Mouse (Mus musculus): ENCODE results near the gene Mon1b.

Gene Mon1b

DNA sequence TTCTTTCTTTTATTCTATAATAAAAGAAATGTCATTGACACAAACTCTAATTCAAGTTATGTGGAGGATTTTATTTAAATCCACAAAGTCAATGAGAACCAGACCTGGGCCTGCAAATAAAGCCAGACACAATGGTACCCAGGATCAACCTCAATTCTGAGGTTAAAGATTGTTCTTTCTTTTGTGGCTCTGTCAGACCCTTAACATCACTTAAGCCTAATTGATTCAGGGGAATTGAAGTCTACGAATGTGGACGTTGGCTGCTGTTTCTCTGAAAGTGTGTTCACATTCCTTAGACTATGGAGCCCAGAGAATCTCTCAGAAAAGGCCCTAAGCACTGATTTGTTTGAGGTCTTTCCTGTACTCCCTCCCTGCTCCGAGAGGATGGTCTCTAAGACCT lies 37.9 kb downstream of the Mon1b start:
- no peak for DNase-seq (ENCODE audit: low spot score)

- DNase-seq (ENCODE audit: low spot score): no peak
These were observed 39.2 kb downstream of the Mon1b start for GRCm38 (mm10) chr8:113674611-113675010.

GRCm38 (mm10) chr8:113675281-113675680 lies 39.9 kb downstream of the Mon1b start:
- DNase-seq (ENCODE audit: low spot score): no peak

- DNase-seq (ENCODE audit: low spot score): no peak
These were observed 41.4 kb downstream of the Mon1b start for GRCm38 (mm10) chr8:113676811-113677210.

- no peak for DNase-seq (ENCODE audit: low spot score)
These were observed 44.0 kb downstream of the Mon1b start for GRCm38 (mm10) chr8:113679361-113679760.

GRCm38 (mm10) chr8:113687889-113688542 lies 52.6 kb downstream of the Mon1b start:
- no peak for DNase-seq (ENCODE audit: low spot score)

- DNase-seq (ENCODE audit: low spot score): no peak
These were observed 53.1 kb downstream of the Mon1b start for GRCm38 (mm10) chr8:113688543-113688915.

DNA sequence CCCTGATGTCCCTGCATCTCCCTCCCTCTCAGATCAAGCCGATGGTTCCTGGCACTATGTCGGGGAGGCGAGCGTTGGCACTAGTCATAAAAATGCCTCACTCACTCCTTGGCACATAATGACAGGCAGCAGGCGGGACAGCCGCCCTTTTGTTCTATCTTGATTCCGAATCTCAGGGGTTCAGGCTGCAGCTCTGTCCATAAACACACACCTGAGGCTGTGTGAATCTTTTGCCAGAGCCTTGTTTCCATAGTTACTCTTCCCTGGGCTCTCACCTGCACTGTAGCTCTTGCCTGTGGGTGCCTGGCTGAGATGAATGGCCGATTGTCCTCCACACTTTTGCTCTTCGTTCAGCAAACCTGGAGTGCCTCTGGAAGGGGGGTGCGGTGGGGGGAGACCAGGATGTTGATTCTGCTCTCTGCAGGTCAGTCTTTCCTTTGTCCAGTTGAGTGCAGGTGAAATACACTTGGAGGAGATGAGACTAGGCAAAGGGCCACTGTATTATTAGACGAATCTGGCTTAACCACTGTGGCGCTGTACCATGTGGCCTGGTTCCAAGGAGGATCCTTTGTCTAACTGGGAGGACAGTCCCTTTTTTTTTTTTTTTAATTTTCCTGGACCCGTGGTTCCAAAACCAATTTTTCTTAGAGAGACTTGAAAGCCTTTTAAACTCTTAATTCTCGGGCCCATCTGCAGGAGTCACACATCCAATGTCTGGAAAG lies 56.4 kb downstream of the Mon1b start:
- no peak for DNase-seq (ENCODE audit: low spot score)

All from adipocyte (in vitro differentiated cells).